Mouse (Mus musculus) stomach, embryonic 14.5 days (tissue): ENCODE measurements around the gene Spi1. TPM values are rescaled to one million over a fixed set of nuclear protein-coding genes. Genes with fewer than 3 reads are reported as not detected.
A peak's percentile ranks its signal among the peaks of the same experiment; 100 is the strongest.

Experiments
- ATAC-seq: fragments of 200-750 bp; cut with Nextera tagmentation; 2 replicates; pipeline ENCODE4 v1.8.0; 2017; ENCODE audit warnings: low read depth, moderate TSS enrichment; ENCODE audit not compliant: insufficient number of reproducible peaks, insufficient read depth, low FRiP score
- H3K27ac ChIP-seq: fragments of 300-500 bp; sonication (generic); 2 replicates; pipeline ENCODE4 v1.5.1; 2014; ENCODE audit warnings: mild to moderate bottlenecking, low read length, moderate library complexity, mixed read lengths
- H3K27me3 ChIP-seq: fragments of 300-500 bp; sonication (generic); 2 replicates; pipeline ENCODE4 v1.6.1; 2014; ENCODE audit warnings: low read length, control low read depth, mixed read lengths; ENCODE audit not compliant: control insufficient read depth, insufficient read depth
- H3K36me3 ChIP-seq: fragments of 300-500 bp; sonication (generic); 2 replicates; pipeline ENCODE4 v1.6.1; 2014; ENCODE audit warnings: mild to moderate bottlenecking, control low read depth, low read length, moderate library complexity, mixed read lengths; ENCODE audit not compliant: control insufficient read depth, insufficient read depth
- H3K4me1 ChIP-seq: fragments of 300-500 bp; sonication (generic); 2 replicates; pipeline ENCODE4 v1.6.1; 2014; ENCODE audit warnings: low read length, control low read depth, mixed read lengths; ENCODE audit not compliant: control insufficient read depth, insufficient read depth
- H3K4me2 ChIP-seq: fragments of 300-500 bp; sonication (generic); replicated peaks from 2 replicates; pipeline ENCODE4 v1.6.1; 2014; ENCODE audit warnings: low read depth, low read length, control low read depth
- H3K4me3 ChIP-seq: fragments of 300-500 bp; sonication (generic); 2 replicates; pipeline ENCODE4 v1.5.1; 2014; ENCODE audit warnings: low read depth, low read length, control low read depth
- H3K9ac ChIP-seq: fragments of 300-500 bp; sonication (generic); replicated peaks from 2 replicates; pipeline ENCODE4 v1.6.1; 2014; ENCODE audit warnings: low read depth, mild to moderate bottlenecking, control low read depth, low read length, moderate library complexity, mixed read lengths
- H3K9me3 ChIP-seq: fragments of 300-500 bp; sonication (generic); 2 replicates; pipeline ENCODE4 v1.6.1; 2016; ENCODE audit warnings: low read depth, low read length, control low read depth; ENCODE audit not compliant: control insufficient read depth
- WGBS: fragments of 180-500 bp; shearing (Covaris S2); extraction: QIAGEN DNeasy Blood & Tissue Kit; methylation state at CpG from one replicate; pipeline ENCODE4 v1.1.7; 2014; 5-methylcytosine and 5-hydroxymethylcytosine counted together
- polyA plus RNA-seq: library from polyadenylated mRNA; unstranded; fragments of >200 nt; fragmentation: Nextera tagmentation; extraction: Ambion mirVana; gene quantifications from 2 replicates; pipeline ENCODE4 v1.2.1, GENCODE M21; 2014

The Spi1 gene
- polyA plus RNA-seq, 1 experiment from 2014 or later = 6.0 TPM

DNA sequence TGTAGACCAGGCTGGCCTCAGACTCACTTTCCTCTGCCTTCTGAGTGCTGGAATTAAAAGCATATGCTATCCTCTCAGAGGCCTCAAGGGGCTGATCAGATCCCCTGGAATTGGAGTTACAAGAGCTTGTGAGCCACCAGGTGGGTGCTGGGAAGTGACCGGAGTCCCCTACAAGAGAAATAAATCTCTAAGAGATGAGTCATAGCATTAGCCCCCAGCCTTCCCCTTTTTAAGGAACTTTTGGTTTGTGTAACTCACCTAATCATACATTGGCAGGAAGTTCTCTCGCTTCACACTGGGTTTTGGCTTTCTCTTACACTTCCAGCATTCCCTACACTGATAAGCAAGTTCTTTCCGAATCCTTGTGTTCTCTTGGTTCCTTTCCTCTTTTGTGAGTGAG is 49.8 kb downstream of the Spi1 start:
- Histone ChIP-seq H3K27ac (no peak overlapping the region), H3K9ac (no peak overlapping the region)

DNA sequence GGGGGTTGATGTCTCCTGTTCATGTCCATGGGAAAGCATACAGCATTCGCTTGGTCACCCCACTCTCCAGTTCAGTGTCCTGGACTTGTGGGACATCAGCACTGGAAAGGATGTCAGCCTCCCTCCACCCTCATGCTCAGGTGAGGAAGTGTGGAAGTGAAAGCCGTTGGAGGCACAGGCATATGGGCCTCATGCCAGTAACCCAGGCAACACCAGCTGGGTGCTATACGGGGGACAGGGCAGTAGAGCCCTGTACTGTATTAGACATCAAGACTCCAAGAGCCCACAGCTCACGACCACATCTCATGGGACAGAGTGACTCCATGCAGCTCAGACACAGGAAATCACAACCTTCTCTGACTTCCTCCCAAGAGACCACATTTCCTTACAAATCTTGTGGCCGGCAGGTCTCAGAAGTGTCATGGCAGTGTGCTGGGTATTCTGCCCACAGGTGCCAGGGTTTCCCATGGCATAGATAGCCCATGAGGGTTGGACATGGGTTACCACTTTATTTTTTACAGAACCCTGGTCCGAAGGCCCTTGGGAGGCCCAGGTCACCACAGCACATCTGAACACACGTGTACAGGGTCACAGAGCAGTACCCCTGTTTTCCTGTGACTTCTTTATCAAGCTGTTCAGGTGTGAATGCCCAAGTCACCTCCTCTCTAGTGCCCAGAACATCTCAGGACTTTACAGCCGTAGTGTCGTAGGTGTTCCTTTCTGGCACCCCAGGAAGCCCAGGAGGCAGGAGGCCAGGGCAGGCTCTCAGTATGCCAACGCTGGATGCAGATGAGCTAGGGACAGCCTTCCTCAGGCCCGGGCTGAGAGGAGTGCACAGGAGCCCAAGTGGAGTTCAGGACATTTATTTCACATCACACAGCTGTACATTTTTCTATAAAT is 54.6 kb downstream of the Spi1 start:
- Histone ChIP-seq H3K9ac (no peak overlapping the region), H3K36me3 (no peaks in the 10 kb centered on the region; the same call in 1 of the 2 replicates), H3K27me3 (no peaks in the 10 kb centered on the region), H3K4me2 (no peak overlapping the region), H3K4me3 (no peak overlapping the region), H3K27ac (no peak overlapping the region), H3K9me3 (no peaks in the 10 kb centered on the region), H3K4me1 (0 out of 2 replicates have a peak, but pooled peaks cover 3% of the 10 kb centered on the region)
- no peak for ATAC-seq
- 75% methylated on average over 11 of the region's 11 CpGs for WGBS

More for the DNA sequence above, 49.8 kb downstream of the Spi1 start:
- Histone ChIP-seq H3K4me2 (no peak overlapping the region), H3K27me3 (no peaks in the 10 kb centered on the region), H3K4me1 (no peaks in the 10 kb centered on the region), H3K4me3 (no peak overlapping the region), H3K36me3 (no peaks in the 10 kb centered on the region), H3K9me3 (no peaks in the 10 kb centered on the region)
- 62% methylated on average over 3 of the region's 3 CpGs for WGBS
- no peak for ATAC-seq

- Histone ChIP-seq H3K9me3 (no peaks in the 10 kb centered on the region), H3K4me2 (no peak overlapping the region), H3K36me3 (no peaks in the 10 kb centered on the region; the same call in 1 of the 2 replicates), H3K4me1 (0 out of 2 replicates have a peak, but pooled peaks cover 3% of the 10 kb centered on the region), H3K27me3 (no peaks in the 10 kb centered on the region), H3K9ac (no peak overlapping the region), H3K27ac (no peak overlapping the region), H3K4me3 (no peak overlapping the region)
- ATAC-seq = no peak
- 78% methylated on average over 6 of the region's 6 CpGs for WGBS
These were observed 55.3 kb downstream of the Spi1 start for GRCm38 (mm10) chr2:91137481-91137880.

- 63% methylated on average over 5 of the region's 5 CpGs for WGBS
- Histone ChIP-seq H3K36me3 (no peaks in the 10 kb centered on the region; the same call in 1 of the 2 replicates), H3K9me3 (no peaks in the 10 kb centered on the region), H3K27ac (no peak overlapping the region), H3K27me3 (no peaks in the 10 kb centered on the region), H3K4me2 (no peak overlapping the region), H3K4me3 (no peak overlapping the region), H3K4me1 (0 out of 2 replicates have a peak, but pooled peaks cover 3% of the 10 kb centered on the region), H3K9ac (no peak overlapping the region)
- peak; percentile 31; the same call in 1 of the 2 replicates for ATAC-seq
These were observed 57.1 kb downstream of the Spi1 start for GRCm38 (mm10) chr2:91139311-91139710.

DNA sequence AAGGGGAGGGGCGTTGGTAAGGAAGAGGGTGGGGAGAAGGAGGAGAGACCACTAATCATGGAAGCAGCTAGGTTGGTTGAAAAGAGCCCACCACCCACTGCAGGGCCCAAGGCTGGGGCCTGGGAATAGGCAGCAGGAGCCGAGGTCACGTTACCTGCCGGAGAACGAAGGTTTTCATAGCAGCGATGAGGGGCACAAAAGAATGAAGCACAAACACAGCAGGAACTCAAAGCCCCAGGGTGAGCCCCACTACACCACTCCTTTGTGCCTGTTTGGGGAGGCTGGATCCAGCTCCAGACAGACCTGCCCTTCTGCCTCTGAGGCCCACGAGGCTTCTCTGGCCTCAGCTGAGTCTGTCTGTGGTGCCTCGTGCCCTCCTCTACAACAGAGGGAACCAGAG is 57.6 kb downstream of the Spi1 start:
- Histone ChIP-seq H3K36me3 (no peaks in the 10 kb centered on the region; the same call in 1 of the 2 replicates), H3K4me1 (0 out of 2 replicates have a peak, but pooled peaks cover 3% of the 10 kb centered on the region), H3K27me3 (no peaks in the 10 kb centered on the region), H3K4me2 (no peak overlapping the region), H3K9me3 (no peaks in the 10 kb centered on the region), H3K9ac (no peak overlapping the region), H3K27ac (no peak overlapping the region), H3K4me3 (no peak overlapping the region)
- no peak for ATAC-seq
- 81% methylated on average over 8 of the region's 8 CpGs for WGBS

DNA sequence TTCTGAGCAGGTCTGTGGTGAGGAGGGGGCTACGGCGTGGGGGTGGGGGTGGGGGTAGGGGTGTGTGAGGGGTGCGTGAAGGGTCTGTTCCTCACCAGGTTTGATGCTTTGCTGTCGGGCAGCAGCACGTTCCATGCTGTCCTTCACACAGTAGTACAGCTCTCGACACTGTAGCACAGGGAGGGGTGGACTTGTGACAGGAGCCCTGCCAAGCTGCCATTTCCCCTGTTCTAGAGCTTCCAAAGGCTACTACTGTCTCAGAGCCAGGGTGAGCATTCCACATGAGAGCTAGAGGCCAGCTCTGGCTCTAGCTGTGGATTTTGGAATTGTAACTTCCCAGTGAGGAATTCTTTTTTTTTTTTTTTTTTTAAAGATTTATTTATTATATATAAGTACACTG is 60.7 kb downstream of the Spi1 start:
- WGBS = 92% methylated on average over 6 of the region's 6 CpGs
- Histone ChIP-seq H3K36me3 (no peaks in the 10 kb centered on the region; the same call in 1 of the 2 replicates), H3K9me3 (no peaks in the 10 kb centered on the region), H3K4me1 (no peaks in the 10 kb centered on the region), H3K27me3 (no peaks in the 10 kb centered on the region), H3K4me2 (no peak overlapping the region), H3K9ac (no peak overlapping the region), H3K4me3 (no peak overlapping the region), H3K27ac (no peak overlapping the region)
- no peak for ATAC-seq

GRCm38 (mm10) chr2:91143401-91143800 is 61.2 kb downstream of the Spi1 start:
- H3K4me3 ChIP-seq = no peak overlapping the region
- WGBS = over 99% methylated on average over 11 of the region's 11 CpGs
- no peaks in the 10 kb centered on the region for H3K9me3 ChIP-seq
- H3K4me1 ChIP-seq = no peaks in the 10 kb centered on the region
- H3K9ac ChIP-seq = no peak overlapping the region
- H3K27me3 ChIP-seq = no peaks in the 10 kb centered on the region
- no peak overlapping the region for H3K27ac ChIP-seq
- no peak for ATAC-seq
- no peaks in the 10 kb centered on the region; the same call in 1 of the 2 replicates for H3K36me3 ChIP-seq
- H3K4me2 ChIP-seq = no peak overlapping the region

GRCm38 (mm10) chr2:91148101-91148500 is 65.9 kb downstream of the Spi1 start:
- no peaks in the 10 kb centered on the region for H3K4me1 ChIP-seq
- ATAC-seq = no peak
- H3K27ac ChIP-seq = no peak overlapping the region
- no peaks in the 10 kb centered on the region for H3K9me3 ChIP-seq
- H3K4me3 ChIP-seq = no peak overlapping the region
- H3K27me3 ChIP-seq = no peaks in the 10 kb centered on the region
- H3K9ac ChIP-seq = no peak overlapping the region
- H3K4me2 ChIP-seq = no peak overlapping the region
- no peaks in the 10 kb centered on the region; the same call in 1 of the 2 replicates for H3K36me3 ChIP-seq
